Mouse (Mus musculus) CH12.LX (cell line): ENCODE results near the gene Otud4. TPM values are rescaled to one million over a fixed set of nuclear protein-coding genes. Genes with fewer than 3 reads are reported as not detected.
"Not testable (repeated sequence)": the region's sequence is repeated elsewhere in the genome, so short reads cannot be mapped to it uniquely, and the experiment has no call there.

Experiments used
- DNase-seq: peaks from one replicate; pipeline ENCODE4 v3.0.0-alpha.2; 2013; ENCODE audit errors: extremely low read depth
- H3K27ac ChIP-seq: 2 replicates; pipeline ENCODE4 v1.5.1; 2012; ENCODE audit warnings: low read depth, mild to moderate bottlenecking, control low read depth, moderate library complexity; ENCODE audit not compliant: insufficient read depth
- H3K27me3 ChIP-seq: replicated peaks from 2 replicates; pipeline ENCODE3; 2012; ENCODE audit warnings: inconsistent platforms
- H3K36me3 ChIP-seq, 2 experiments: replicated peaks in 1 of 2; 2 replicates each; pipeline versions ENCODE3 to v1.6.1; 2012; ENCODE audit warnings: inconsistent platforms in 1 of 2, low read length in 1 of 2, mild to moderate bottlenecking in 1 of 2, mixed read lengths in 1 of 2, moderate library complexity in 1 of 2; ENCODE audit not compliant: control insufficient read depth in 1 of 2, insufficient read depth in 1 of 2
- H3K4me1 ChIP-seq, 2 experiments: 2 replicates each; pipeline ENCODE4 v1.6.1; 2012; ENCODE audit warnings: inconsistent platforms in 1 of 2, moderate library complexity in 1 of 2; ENCODE audit not compliant: insufficient read depth in 2 of 2, control insufficient read depth in 1 of 2
- H3K4me2 ChIP-seq: 2 replicates; pipeline ENCODE4 v1.6.1; 2012; ENCODE audit warnings: low read depth, mild to moderate bottlenecking, control low read depth; ENCODE audit not compliant: poor library complexity, insufficient read depth, severe bottlenecking
- H3K4me3 ChIP-seq, 3 experiments: fragments of 150-350 bp in 1 of 3; sonication (generic) in 1 of 3; replicated peaks in 1 of 3; 2 replicates each; pipeline versions ENCODE3 to v1.5.1; 2011 to 2012; ENCODE audit warnings: low read depth in 2 of 3, low read length in 2 of 3, mild to moderate bottlenecking in 2 of 3, moderate library complexity in 2 of 3, control low read depth in 1 of 3, improper control_type of control experiment in 1 of 3, inconsistent platforms in 1 of 3, mixed read lengths in 1 of 3; ENCODE audit not compliant: poor library complexity in 1 of 3
- H3K79me2 ChIP-seq: replicated peaks from 2 replicates; pipeline ENCODE4 v1.6.1; 2012; ENCODE audit warnings: mild to moderate bottlenecking, moderate library complexity; ENCODE audit not compliant: control insufficient read depth, poor library complexity, insufficient read depth, severe bottlenecking; ENCODE audit errors: extremely low read depth
- H3K9ac ChIP-seq: 2 replicates; pipeline ENCODE4 v1.6.1; 2012; ENCODE audit warnings: low read depth, mild to moderate bottlenecking, control low read depth, moderate library complexity; ENCODE audit not compliant: insufficient read depth
- H3K9me3 ChIP-seq: replicated peaks from 2 replicates; pipeline ENCODE3; 2012; ENCODE audit warnings: low read length, inconsistent platforms, mixed read lengths
- CHD1 ChIP-seq: IDR thresholded peaks from 2 replicates; pipeline ENCODE4 v1.6.1; 2012; ENCODE audit warnings: low read depth, low read length, improper control_type of control experiment, inconsistent platforms
- CTCF ChIP-seq, 2 experiments: IDR thresholded peaks in 1 of 2; conservative IDR thresholded peaks in 1 of 2; 2 replicates each; pipeline ENCODE4 v1.5.1; 2011 to 2012; ENCODE audit warnings: low read depth in 2 of 2, low read length in 2 of 2, improper control_type of control experiment in 1 of 2, inconsistent platforms in 1 of 2, mild to moderate bottlenecking in 1 of 2, moderate library complexity in 1 of 2
- EP300 ChIP-seq: IDR thresholded peaks from 2 replicates; pipeline ENCODE4 v1.6.1; 2011; ENCODE audit warnings: low read length, improper control_type of control experiment
- ETS1 ChIP-seq: conservative IDR thresholded peaks from 2 replicates; pipeline ENCODE4 v1.6.1; 2012; ENCODE audit warnings: low read depth, mild to moderate bottlenecking, inconsistent platforms, low read length, improper control_type of control experiment, moderate library complexity
- GABPA ChIP-seq: IDR thresholded peaks from 2 replicates; pipeline ENCODE4 v1.6.1; 2012; ENCODE audit warnings: low read depth, low read length, improper control_type of control experiment, inconsistent platforms; ENCODE audit not compliant: insufficient replicate concordance
- HCFC1 ChIP-seq: IDR thresholded peaks from 2 replicates; pipeline ENCODE4 v1.6.1; 2012; ENCODE audit warnings: low read depth, mild to moderate bottlenecking, inconsistent platforms, low read length, improper control_type of control experiment
- JUN ChIP-seq: IDR thresholded peaks from 2 replicates; pipeline ENCODE4 v1.6.1; 2011; ENCODE audit warnings: low read depth, mild to moderate bottlenecking, low read length, improper control_type of control experiment, moderate library complexity; ENCODE audit not compliant: insufficient read depth
- PAX5 ChIP-seq: IDR thresholded peaks from 2 replicates; pipeline ENCODE4 v1.6.1; 2012; ENCODE audit warnings: low read length, inconsistent platforms, mixed read lengths
- POLR2AphosphoS2 ChIP-seq: IDR thresholded peaks from 2 replicates; pipeline ENCODE4 v1.6.1; 2011; ENCODE audit warnings: low read depth, low read length, improper control_type of control experiment
- RAD21 ChIP-seq: IDR thresholded peaks from 2 replicates; pipeline ENCODE4 v1.6.1; 2011; ENCODE audit warnings: low read depth, mild to moderate bottlenecking, low read length, improper control_type of control experiment, moderate library complexity
- USF1 ChIP-seq: IDR thresholded peaks from 2 replicates; pipeline ENCODE4 v1.6.1; 2014; ENCODE audit warnings: low read depth, mild to moderate bottlenecking, inconsistent platforms, low read length, improper control_type of control experiment
- ZNF384 ChIP-seq: IDR thresholded peaks from 2 replicates; pipeline ENCODE4 v1.6.1; 2012; ENCODE audit warnings: low read depth, low read length, improper control_type of control experiment, inconsistent platforms
- dilution Hi-C: fragments of 300-500 bp; cut with MboI; formaldehyde crosslinking; loops from 2 replicates; pipeline ENCODE4 v1.14.3; 2020; ENCODE audit warnings: low sequenced_read_pairs; ENCODE audit not compliant: extremely low pct_unique_long_range_greater_than_20kb, extremely low pct_ligation_motif_present
- in situ Hi-C: fragments of 300-500 bp; cut with MboI; formaldehyde crosslinking; loops from 3 replicates; pipeline ENCODE4 v1.14.3; 2019; ENCODE audit warnings: low sequenced_read_pairs, low pct_ligation_motif_present, low pct_unique_long_range_greater_than_20kb, mixed read lengths
- polyA plus RNA-seq: library from polyadenylated mRNA; unstranded; fragments of >175 nt; gene quantifications from 2 replicates; pipeline ENCODE4 v1.2.1, GENCODE M21; 2012; ENCODE audit warnings: low read depth; ENCODE audit not compliant: insufficient read length
- total RNA-seq, 2 experiments: library from RNA; depleted of rRNA; stranded (reverse); fragments of 300-350 nt in 1 of 2; fragments of >200 nt in 1 of 2; gene quantifications; 2 replicates each; pipeline ENCODE4 v1.2.3; 2012 to 2014

The Otud4 gene
- total and polyA plus RNA-seq, 3 experiments = 22.8 to 44.6 (median 42.3) TPM

DNA sequence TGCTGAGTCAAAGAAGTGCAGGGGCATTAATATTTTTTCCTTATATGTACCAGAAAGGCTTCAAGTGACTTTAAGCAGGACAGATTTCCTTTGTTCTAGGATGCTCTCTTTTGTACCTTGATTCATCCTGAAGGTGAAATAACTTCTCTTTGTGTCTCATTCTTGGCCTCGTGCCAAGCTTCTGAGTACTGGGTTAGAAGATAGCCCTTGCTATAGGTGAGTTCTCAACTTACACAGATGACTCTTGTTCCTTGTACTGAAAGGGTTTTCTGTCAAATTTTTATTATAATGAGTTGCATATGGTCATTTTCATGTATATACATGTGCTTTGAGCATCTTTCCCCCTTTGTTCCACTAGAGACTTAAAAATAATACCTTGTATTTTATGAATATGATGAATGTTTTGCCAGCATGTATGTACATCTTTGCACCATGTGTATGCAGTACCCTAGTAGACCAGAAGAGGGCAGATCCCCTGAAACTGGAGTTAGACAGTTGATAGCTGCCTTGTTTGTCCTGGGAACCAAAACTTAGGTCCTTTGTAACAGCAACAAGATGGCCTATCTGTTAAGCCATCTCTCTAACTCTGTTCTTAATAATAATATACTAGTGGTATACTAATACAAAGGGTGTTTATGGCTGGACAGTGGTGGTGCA, 10.9 kb downstream of the Otud4 start:
- no peak overlapping the region for H3K4me2 ChIP-seq
- no peak overlapping the region for H3K9ac ChIP-seq
- no peaks in the 10 kb centered on the region for H3K27me3 ChIP-seq
- H3K4me3 ChIP-seq = no peak overlapping the region
- peak; percentile 52 for DNase-seq
- H3K27ac ChIP-seq = no peak overlapping the region
- in situ Hi-C loops (no loop called here), dilution Hi-C loops (no loop called here)
- H3K79me2 ChIP-seq = peaks cover 48% of the 10 kb centered on the region
- H3K4me1 ChIP-seq = peaks cover 2 to 11% of the 10 kb centered on the region in 2 experiments; a peak in 1 of 4 replicates
- no peaks in the 10 kb centered on the region for H3K9me3 ChIP-seq
- H3K36me3 ChIP-seq = peaks cover 35 to 82% of the 10 kb centered on the region in 2 experiments
- TF ChIP-seq POLR2AphosphoS2 = no peak
- TF ChIP-seq GABPA = no peak
- no peak for TF ChIP-seq JUN
- TF ChIP-seq CHD1 = no peak
- TF ChIP-seq CTCF (conservative IDR thresholded peaks at IDR 0.05 in 1 of 2, IDR thresholded peaks at IDR 0.05 in 1 of 2; ENCODE audit: low read depth in 2 of 2, low read length in 2 of 2) = peak; percentile 57 to 66

DNA sequence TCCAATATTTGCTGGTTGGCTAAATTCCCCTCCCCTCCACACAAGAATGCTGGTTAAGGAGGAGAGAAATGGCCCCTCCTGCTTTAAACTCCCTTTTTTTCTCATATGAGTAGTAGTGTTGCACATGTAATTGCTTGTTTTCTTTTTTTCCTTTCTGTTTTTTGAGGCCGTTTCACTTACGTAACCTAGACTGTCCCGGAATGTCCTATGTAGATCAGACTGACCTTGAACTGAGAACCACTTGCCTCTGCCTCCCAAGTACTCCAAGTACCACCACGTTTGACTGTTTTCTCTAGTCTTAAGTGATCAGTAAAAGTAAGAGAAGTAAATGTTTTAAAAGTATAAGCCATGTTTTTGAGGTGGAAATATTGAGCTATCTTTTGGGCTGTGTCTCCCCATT, 14.3 kb downstream of the Otud4 start:
- H3K4me2 ChIP-seq = no peak overlapping the region
- TF ChIP-seq CHD1 (no peak), HCFC1 (no peak), CTCF (conservative IDR thresholded peaks at IDR 0.05 in 1 of 2, IDR thresholded peaks at IDR 0.05 in 1 of 2; ENCODE audit: low read depth in 2 of 2, low read length in 2 of 2) (no peak), PAX5 (no peak), USF1 (no peak), EP300 (no peak), RAD21 (no peak), ETS1 (no peak)
- TF ChIP-seq, all 38 proteins: peak for 0
- Histone ChIP-seq H3K27me3 (no peaks in the 10 kb centered on the region), H3K27ac (no peak overlapping the region), H3K4me3 (no peak overlapping the region), H3K79me2 (peaks cover 40% of the 10 kb centered on the region), H3K9ac (no peak overlapping the region), H3K9me3 (no peaks in the 10 kb centered on the region), H3K36me3 (peaks cover 41 to 86% of the 10 kb centered on the region in 2 experiments), H3K4me1 (peaks cover 2 to 8% of the 10 kb centered on the region in 2 experiments; a peak in 1 of 4 replicates)
- in situ Hi-C loops = no loop called here
- dilution Hi-C loops = no loop called here
- DNase-seq = no peak

- peak; percentile 65 for TF ChIP-seq ZNF384
- TF ChIP-seq, all 38 proteins: peak for 1; not testable (repeated sequence) for 37
- H3K4me3 ChIP-seq, dilution Hi-C loops, DNase-seq, H3K4me1 ChIP-seq, H3K27me3 ChIP-seq, H3K9me3 ChIP-seq, H3K9ac ChIP-seq, H3K4me2 ChIP-seq, H3K27ac ChIP-seq, in situ Hi-C loops: not testable (repeated sequence)
- peaks cover 19% of the 10 kb centered on the region for H3K79me2 ChIP-seq
- H3K36me3 ChIP-seq = peaks cover 46 to 90% of the 10 kb centered on the region in 2 experiments
Measured at GRCm38 (mm10) chr8:79658715-79659114, 19.3 kb downstream of the Otud4 start.
